Mouse (Mus musculus) cerebellum, adult 8-10 months (tissue): ENCODE data around the gene Kcnj2.
A peak's percentile ranks its signal among the peaks of the same experiment; 100 is the strongest.

Experiments
- DNase-seq: peaks from one replicate; pipeline ENCODE4 v3.0.0; 2022

The Kcnj2 gene

DNA sequence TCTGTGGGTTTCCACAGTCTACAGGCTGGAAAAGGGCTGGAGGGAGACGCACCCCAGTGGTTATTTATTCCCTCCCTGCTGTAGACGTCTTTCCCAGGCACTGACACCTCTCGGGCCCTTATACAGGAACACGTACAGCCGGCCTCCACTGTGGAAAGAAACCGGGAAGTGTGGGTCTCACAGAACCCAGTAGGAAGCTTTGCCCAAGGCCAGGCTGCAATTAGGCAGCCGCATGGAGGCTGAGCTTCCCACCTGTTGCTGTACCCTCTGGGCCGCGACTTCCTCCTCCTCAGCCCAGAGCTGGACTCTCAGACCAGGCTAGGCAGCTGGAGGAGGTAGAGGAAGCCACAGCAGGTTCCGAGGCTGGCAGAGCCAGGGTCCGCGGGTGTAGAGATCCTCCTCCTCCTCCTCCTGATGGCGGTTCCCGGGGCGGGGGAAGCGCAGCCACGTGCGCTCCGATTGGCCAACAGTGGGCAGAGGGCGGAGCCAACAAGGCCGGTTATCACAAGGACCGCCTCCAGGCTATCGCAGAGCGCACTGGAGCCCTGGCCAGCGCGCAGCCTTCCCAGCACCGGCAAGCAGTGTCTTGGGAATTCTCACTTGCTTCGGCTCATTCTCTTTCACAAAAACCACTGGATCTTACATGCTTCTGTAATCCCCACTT, at the start of gene Kcnj2:
Gene Kcnj2 (plus strand): TSS at position 530 of the 664 bp plus-strand sequence.
- DNase-seq: peak; percentile 30

GRCm38 (mm10) chr11:111016206-111016605, 49.8 kb upstream of the Kcnj2 start:
- DNase-seq: no peak

DNA sequence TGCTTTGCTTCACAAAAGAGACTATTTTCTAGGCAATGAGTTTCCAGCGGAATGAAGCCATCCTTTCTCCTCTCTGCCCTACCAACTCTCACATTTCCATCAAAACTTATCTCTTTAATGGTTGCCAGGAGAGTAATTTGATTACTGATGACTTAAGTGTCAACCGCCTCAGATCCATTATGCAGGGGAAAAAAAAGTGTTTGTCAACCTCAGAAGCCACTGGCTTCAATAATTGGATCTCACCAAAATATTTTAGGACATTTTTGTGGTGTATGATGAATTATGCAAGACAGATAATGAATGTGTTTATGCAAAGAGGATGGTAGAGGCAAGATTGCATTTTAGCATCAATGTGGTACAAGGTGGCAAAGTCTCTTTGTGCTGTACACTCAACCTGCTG, 45.8 kb upstream of the Kcnj2 start:
- DNase-seq: no peak

- DNase-seq: no peak
These were observed 43.2 kb upstream of the Kcnj2 start for GRCm38 (mm10) chr11:111022681-111023281.

DNA sequence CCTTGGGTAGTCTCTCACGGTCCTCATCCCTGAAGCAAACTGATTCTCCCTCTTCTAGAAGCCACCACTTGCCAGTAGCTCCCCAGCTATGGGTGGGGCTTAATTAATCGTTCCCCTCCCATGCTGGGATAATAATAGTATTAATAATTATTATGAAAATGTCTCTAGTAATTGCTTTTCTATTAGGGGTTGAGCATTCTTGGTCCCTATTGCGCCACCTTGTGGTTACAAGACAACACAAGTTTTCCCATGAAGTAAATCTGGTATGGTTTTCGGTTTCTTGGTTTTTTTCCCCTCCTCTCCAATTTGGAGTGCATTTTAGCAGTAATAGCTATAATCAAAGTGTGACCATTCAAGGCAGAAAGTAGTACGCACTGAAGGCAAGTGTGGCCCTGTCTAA, 23.8 kb upstream of the Kcnj2 start:
- no peak for DNase-seq

DNA sequence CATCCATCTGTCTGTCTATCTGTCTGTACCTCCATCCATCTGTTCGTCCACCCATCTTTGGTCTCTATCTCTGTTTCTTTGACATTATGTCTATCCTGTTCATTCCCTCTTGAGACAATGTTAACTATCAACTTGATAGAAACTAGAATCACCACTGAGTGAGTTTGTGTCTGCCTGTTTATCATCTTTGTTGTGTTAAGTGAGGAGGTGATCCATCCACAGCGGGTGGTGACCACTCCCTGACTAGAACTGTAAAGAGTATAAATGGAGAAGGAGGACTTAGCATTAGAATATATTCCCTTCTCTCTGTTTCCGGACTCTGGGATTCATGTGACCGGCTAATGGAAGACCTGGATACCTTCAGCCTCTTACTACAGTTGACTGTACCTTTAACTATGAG, 22.7 kb upstream of the Kcnj2 start:
- no peak for DNase-seq

- DNase-seq: no peak
These were observed 11.7 kb upstream of the Kcnj2 start for GRCm38 (mm10) chr11:111054252-111054651.

DNA sequence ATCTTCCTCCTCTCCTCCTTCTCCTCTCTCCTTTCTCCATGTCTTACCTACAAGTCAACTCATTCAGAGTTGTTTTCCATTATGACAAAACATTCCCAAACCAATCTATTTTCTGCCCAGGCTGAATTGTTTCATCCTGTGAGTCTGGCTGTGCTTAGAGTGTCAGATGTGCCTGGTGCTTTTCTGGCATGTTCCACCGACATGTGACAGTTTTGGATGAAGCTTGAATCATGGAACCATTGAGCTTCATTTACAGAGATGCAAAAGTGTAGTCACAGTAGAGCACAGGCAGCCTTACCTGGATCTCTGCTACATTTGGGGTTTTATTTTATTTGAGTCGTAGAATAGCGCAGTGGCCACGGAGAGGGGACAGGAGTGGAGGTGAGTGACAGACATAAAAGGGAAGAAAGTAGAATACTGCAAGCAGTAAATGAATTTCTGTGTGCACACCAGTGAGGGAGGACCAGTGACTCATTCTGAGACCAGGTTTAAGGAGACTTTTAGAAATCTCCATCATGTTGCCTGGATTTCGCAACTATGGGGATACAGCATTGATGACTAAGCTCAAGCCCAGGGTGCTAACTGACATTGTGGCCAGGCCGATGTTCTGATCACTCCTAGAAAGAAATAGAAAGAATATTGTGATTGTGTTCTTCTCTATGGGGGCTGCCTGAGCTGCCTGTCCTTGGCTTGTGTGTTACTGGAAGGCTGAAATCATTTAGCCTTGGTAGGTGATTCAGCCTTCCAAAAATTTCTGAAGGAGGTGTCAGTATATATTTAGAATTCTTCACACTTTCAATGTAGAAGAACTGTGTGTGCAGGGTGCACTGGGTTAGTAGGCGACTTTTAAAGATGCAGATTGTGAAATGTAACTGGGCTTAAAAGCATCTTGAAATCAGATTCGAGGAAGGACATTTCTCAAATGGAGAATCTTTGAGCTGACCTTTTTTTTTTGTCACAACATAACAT, 10.8 kb upstream of the Kcnj2 start:
- no peak for DNase-seq

- DNase-seq: no peak
These were observed 9.9 kb upstream of the Kcnj2 start for GRCm38 (mm10) chr11:111056030-111056429.

DNA sequence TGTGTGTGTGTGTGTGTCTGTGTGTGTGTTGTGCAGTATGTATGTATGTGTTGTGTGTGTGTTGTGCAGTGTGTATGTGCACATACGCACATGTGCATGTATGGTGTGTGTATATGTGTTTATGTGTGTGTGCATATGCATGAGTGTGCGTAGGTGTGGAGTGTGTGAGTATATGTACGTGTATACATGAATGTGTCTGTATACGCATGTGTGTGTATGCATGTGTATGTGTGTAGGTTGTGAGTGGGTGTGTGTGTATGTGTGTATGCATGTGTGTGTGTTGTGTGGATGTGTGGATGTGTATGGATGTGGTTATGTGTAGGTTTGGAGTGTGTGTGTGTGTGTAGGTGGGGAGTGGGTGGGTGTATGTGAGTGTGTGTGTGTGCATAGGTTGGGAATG, 8.5 kb upstream of the Kcnj2 start:
- DNase-seq: no peak

DNA sequence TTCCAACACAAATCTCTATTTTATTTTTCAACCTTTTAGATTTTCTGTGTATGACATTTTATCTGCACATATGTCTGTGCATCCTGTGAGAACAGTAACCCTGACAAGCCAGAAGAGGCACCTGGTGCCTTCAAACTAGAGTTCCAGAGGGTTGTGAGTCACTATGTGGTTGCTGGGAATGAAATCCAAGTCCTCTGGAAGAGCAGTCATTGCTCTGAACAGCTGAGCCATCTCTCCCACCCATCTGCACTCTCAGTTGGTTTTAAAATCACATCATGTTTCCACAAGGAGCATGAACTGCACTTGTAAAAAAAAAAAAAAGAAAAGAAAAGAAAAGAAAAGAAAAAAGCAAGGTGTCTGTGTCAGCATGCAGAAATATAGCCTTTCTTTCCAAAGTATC, 6.5 kb upstream of the Kcnj2 start:
- DNase-seq: no peak

- no peak for DNase-seq
These were observed 5.7 kb upstream of the Kcnj2 start for GRCm38 (mm10) chr11:111060216-111060615.

GRCm38 (mm10) chr11:111064751-111065527, 1.0 kb upstream of the Kcnj2 start:
- no peak for DNase-seq

DNA sequence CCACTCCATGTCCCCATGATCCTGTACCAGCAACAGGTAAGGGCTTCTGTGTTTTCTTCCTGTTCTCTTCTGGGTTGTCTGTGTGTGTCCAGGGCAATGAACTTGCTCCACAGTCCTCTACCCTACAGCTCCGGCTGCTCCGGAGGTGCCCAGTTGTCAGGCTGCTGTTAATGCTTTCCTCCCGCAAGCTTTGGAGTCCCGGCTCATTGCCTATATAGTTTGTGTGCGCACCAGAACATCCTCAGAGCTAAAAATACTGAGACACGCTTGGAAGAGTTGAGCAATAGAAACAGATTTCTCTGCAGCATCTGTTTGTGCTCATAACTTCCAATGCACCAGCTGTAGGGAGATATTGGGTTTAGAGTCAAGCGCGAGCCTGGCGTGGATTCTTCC, 331 bp downstream of the Kcnj2 start:
- DNase-seq: no peak

DNA sequence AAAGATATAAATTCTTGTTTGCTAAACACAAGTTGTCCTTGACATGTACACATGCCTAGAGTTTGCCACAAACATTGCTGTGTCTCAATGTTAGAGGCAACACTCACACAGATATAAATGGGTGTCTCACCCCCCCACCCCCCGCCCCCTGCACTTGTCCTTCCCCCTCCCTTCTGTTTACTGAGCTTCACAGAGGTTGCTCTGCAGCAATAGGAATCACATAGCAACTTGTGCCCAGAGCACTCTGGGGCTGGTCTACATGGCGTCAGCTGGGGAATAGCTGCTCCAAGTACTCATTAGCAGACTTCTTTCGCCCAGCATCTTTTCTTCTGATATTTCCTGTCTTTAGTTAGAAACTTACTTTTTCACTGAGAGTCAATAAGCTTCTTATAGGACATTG, 1.8 kb downstream of the Kcnj2 start:
- DNase-seq: no peak

GRCm38 (mm10) chr11:111070460-111070859, 4.5 kb downstream of the Kcnj2 start:
- no peak for DNase-seq

GRCm38 (mm10) chr11:111074131-111074530, 8.2 kb downstream of the Kcnj2 start:
- DNase-seq: no peak

DNA sequence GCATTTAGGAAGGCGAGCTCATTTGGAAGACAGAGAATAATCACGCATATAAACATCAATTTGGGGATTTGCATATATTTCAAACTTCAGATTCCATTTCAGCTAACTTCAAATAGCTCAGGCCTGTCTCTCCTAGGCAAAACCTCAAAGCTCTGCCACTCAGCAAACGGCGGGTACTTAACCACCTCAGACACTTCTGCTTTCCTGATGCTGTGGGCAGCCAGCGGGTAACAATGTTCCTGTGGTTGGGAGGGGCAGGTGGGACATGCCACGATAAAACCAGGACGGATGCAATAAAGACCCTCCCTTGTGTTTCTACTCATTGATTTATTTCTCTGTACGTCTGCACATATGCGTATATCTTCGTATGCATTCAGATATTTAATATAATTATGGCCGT, 12.1 kb downstream of the Kcnj2 start:
- no peak for DNase-seq

GRCm38 (mm10) chr11:111083009-111083408, 17.0 kb downstream of the Kcnj2 start:
- no peak for DNase-seq

- no peak for DNase-seq
These were observed 21.0 kb downstream of the Kcnj2 start for GRCm38 (mm10) chr11:111086933-111087332.

GRCm38 (mm10) chr11:111088226-111088625, 22.3 kb downstream of the Kcnj2 start:
- DNase-seq: no peak

GRCm38 (mm10) chr11:111088812-111089211, 22.8 kb downstream of the Kcnj2 start:
- no peak for DNase-seq

GRCm38 (mm10) chr11:111091117-111091516, 25.2 kb downstream of the Kcnj2 start:
- DNase-seq: no peak
